Mouse (Mus musculus): ENCODE results near the gene AU018091. TPM values are rescaled to one million over a fixed set of nuclear protein-coding genes. Genes with fewer than 3 reads are reported as not detected.
"Not testable (repeated sequence)": the region's sequence is repeated elsewhere in the genome, so short reads cannot be mapped to it uniquely, and the experiment has no call there.

AU018091 gene
- total RNA-seq, 2 experiments from 2014 or later: not detected

DNA sequence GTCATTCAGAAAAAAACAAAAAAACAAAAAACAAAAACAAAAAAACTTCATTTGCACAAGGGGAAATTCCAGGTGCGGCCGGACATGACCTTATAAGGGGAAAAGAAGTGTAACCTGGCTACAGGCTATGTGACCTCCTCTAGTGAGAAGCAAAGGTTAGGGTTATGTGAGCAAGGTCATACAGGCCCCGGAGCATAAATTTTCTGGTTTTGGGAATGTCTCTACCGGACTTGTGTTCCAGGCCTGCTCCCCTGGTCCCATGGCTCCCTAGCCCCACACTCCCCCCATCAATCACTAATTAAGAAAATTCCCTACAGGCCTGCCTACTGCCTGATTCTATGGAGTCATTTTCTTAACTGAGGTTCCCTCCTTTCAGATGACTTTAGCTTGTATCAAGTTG is 2.7 kb downstream of the AU018091 start:
- DNase-seq: no peak

DNA sequence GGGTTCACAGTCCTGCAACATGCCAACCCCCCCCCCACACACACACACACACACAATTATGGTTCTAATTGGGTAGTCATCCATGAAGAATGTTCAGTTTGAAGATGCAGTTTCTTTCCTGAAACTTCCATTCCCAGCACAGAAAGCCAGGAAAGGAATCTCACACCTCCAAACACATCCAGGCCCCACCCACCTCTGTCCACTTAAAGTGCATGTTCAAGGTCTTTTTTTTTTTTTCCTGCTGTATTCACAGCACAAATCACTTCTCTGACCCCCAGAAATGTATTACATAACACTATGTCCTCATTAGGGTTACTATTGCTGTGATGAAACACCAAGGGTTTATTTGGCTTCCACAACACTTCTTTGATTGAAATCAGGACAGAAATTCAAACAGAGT is 4.0 kb downstream of the AU018091 start:
- DNase-seq: no peak

DNA sequence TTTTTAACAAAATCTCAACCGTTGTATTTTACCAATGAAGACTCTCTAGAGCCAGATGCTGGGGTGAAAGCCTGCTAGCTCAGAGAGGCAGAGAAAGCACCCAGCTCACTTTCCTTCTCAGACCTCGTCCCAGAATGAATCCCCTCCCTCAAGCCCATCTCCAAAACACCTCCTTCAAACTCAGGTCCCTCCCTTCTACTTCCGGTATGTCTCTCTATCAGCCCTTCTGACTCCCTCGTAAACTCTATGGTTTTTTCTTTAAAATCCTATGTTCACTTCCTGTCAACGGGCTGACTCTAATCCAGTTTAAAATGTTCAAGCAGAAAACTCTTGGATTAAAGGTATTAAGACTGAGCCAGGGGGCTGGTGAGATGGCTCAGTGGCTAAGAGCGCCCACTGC is 4.6 kb downstream of the AU018091 start:
- no peak for DNase-seq

DNA sequence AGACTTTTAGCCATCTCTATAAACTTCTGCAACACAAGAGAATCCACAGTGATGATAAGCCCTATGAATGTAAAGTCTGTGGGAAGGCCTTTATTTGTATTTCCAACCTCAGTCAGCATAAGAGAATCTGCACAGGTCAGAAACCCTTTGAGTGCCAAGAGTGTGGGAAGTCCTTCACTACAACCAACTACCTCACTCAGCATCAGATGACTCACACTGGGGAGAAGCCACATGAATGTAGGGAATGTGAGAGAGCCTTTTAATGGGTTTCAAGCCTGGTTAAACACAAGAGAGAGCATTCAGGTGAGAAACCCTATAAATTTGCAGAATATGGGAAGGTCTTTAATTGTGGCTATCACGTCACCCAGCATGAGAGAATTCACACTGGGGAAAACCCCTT is 18.6 kb downstream of the AU018091 start:
- DNase-seq: no peak

DNA sequence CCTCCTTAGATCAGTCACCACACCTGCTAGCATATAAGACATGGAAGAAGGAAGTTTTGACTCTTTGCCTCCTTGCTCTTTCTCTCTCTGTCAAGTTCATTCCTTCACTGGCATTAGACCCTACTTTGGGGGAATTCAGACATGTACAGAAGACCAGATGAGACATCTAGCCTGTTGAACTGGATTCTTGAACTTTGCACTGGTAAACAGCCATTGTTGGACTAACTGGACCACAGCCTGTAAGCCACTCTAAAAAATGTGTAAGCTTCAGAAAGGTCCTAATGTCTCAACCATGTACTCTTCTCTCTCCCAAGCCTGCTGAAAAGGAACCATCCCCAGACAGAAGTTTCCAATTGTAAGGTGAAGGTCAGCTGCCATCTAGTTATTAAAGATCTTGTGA is 22.9 kb downstream of the AU018091 start:
- DNase-seq: no peak

DNA sequence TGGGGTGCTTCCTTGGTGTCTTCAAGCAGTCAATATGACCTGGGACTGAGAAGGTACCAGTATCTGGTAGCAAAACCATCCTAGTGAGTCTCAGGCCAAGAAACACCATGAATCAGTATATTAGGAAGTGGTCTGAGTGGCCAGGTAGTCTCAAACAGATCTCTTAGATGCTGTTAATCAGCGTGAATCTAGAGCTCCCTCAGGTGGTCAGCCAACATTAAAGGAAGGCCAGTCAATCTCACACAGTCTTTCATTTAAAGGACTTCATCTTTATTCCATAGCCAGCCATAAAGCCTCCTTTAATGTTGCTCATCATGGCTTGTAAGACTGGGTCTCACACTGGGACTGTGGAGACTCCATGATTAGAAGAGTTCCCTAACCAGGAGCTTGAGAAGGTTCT is 25.7 kb downstream of the AU018091 start:
- peak in 1 of 2 experiments; percentile 14 for DNase-seq

DNA sequence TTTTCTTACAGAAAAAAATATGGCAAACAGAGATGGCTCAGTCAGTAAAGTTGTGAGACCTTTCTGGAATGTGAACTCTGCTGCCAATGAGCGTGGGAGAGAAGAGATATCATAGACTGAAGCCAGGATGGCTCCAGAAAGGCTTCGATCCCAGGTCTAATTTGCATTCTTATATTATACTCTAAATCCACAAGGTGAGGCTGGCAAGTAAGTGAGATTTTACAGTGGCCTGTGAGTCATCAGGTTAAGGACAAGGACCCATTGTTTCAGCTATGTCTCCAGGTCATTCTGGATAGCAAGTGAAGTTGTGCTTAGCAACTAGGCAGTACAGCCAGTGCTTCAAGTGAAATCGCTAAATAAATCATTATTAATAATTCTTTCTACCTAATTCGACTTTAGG is 33.4 kb downstream of the AU018091 start:
- DNase-seq: no peak

DNA sequence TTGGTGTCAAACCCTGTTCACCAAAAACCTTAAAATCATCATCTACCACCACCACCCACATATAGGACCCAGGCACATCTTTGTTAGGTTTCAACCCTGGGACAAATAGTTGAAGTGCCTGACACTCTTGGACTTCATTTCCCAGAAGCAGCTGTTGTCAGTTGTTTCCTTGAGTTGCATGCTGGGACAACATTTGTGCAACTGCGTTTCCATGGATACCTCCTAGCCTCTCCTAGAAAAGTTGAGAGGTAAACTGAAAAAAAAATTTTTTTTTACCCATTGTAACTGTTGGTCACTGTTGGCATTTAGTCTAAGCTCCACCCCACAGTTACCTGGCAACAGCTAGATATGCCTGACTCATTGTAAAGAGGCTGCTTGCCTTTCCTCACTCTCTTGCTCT is 34.3 kb downstream of the AU018091 start:
- DNase-seq: peak; percentile 23 to 34

DNA sequence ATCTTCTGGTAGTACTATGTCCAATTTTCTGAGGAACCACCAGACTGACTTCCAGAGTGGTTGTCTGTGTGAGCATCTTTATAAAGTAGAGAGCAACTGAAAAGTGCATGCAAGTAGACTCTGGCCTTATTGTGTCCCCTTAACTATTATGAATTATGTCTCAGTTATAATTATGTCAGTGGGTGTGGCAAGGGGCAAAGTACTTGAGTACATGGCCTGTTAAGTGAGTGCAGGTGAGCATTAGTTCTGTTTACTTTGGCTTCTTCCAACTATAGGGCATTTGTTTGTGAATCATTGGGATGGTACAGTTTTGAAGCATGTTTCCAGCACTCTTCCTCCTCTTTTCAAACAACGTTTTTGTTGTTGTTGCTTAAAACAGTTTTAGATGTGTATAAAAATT is 38.7 kb downstream of the AU018091 start:
- no peak for DNase-seq

DNA sequence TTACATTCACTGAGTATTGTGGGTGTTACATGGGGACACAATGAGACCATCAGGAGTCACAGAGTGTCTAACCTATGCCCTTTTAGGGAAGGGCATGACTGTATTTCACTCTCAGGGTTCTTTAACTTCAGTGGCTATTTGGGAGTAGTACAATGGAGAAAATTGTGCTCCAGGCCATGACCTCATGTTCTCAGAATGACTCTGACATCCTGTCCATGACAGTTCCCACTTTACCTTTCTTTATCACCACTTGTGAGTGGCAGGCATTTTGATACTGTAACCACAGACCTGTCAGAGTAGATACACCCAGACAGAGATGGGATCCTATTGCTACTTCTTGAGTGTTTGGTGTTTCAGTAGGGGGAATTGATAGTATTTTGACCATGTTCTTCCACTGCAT is 40.4 kb downstream of the AU018091 start:
- not testable (repeated sequence) for DNase-seq

DNA sequence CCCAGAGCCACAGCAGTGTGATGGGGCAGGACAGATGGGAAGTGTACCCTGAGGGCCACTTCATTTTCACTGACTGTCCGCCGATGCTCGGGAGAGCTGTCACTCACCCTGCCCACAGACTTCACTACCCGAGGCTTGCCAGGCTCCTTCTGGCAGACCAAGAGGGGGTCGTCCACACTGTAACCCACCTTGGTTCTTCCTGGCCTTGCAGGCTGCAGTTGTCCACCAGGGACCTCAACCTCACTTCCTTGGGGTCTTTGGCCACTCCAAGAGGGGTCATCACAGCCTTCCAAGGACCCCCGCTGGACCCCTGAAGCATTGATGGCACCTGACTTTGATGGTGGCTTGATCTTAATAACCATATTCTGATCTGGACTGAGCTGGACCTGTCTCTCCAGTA is 57.8 kb downstream of the AU018091 start:
- DNase-seq: not testable (repeated sequence)

DNA sequence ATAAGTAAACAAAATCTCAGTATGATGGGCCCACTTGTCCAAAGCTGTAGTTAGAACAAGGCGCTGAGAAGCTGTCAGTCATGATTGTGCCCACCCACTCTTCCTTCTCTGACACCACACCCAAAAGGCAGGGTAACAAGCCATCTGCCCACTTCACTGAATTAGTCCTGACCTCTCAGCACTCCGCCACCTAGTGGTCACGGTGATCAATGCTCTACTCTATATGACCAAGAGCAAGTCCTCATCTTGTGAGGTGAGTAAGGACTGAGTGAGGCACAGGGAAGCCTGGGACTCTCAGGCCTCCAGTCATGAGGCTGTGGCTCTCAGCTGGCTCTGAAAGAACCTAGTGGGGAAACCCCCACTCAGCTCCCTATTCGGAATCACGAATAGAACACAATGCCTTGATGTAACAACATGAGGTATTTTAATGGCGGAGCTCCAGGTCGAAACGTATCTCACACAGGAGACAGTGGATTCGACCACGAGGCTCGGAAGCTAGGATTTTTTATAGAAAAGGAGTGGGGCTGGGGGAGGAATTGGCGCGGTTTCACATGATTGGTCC is 62.4 kb downstream of the AU018091 start:
- peak in 1 of 2 experiments; percentile 4 for DNase-seq

Small RNAs within 50 kb of the gene (microRNA-seq; reads per million reads assigned to microRNA genes)
- gene Mir290a (not detected), gene Mir290b (not detected), gene Mir291a (2.0 reads per million), gene Mir292 (not detected), gene Mir292b (not detected)

Other genes with a start within 250 kb of the AU018091 start
- gene Nlrp12, start 80.5 kb upstream of the AU018091 start, total RNA-seq (2021): under 1 TPM in 1 of 2 experiments, not detected in 1; 0.07 TPM
- 10 to 100 TPM; 67.8 to 81.2 TPM for gene Myadm, start 119.9 kb upstream of the AU018091 start, total RNA-seq (2021)
- under 1 TPM; 0.56 to 0.89 TPM for gene Prkcg, start 120.0 kb upstream of the AU018091 start, total RNA-seq (2021)
- 1 to 10 TPM; 7.0 to 8.0 TPM for gene Cacng7, start 163.8 kb upstream of the AU018091 start, total RNA-seq (2021)
- 1 to 10 TPM; 2.0 to 5.1 TPM for gene Cacng8, start 221.5 kb upstream of the AU018091 start, total RNA-seq (2021)